Mouse (Mus musculus) midbrain, embryonic 10.5 days (tissue): ENCODE results near the gene Timm10b. TPM values are rescaled to one million over a fixed set of nuclear protein-coding genes. Genes with fewer than 3 reads are reported as not detected.

Experiments
- DNase-seq: peaks from one replicate; pipeline ENCODE4 v3.0.0-alpha.2; 2017; ENCODE audit warnings: low spot score
- H3K27ac ChIP-seq: fragments of 300-500 bp; sonication (generic); replicated peaks from 2 replicates; pipeline ENCODE4 v1.5.1; 2016; ENCODE audit warnings: mild to moderate bottlenecking
- H3K27me3 ChIP-seq: fragments of 300-500 bp; sonication (generic); 2 replicates; pipeline ENCODE4 v1.6.1; 2016; ENCODE audit warnings: low read depth, mild to moderate bottlenecking; ENCODE audit not compliant: poor library complexity, severe bottlenecking
- H3K36me3 ChIP-seq: fragments of 300-500 bp; sonication (generic); 2 replicates; pipeline ENCODE4 v1.6.1; 2016; ENCODE audit warnings: mild to moderate bottlenecking, moderate library complexity
- H3K4me1 ChIP-seq: fragments of 300-500 bp; sonication (generic); 2 replicates; pipeline ENCODE4 v1.6.1; 2016
- H3K4me3 ChIP-seq: fragments of 300-500 bp; sonication (generic); 2 replicates; pipeline ENCODE4 v1.5.1; 2016; ENCODE audit warnings: mild to moderate bottlenecking, moderate library complexity
- H3K9me3 ChIP-seq: fragments of 300-500 bp; sonication (generic); replicated peaks from 2 replicates; pipeline ENCODE4 v1.6.1; 2016; ENCODE audit warnings: mild to moderate bottlenecking
- WGBS: fragments of 180-500 bp; shearing (Covaris S2); methylation state at CpG from one replicate; pipeline ENCODE4 v1.1.7; 2016; 5-methylcytosine and 5-hydroxymethylcytosine counted together
- polyA plus RNA-seq: library from polyadenylated mRNA; unstranded; fragments of >200 nt; fragmentation: Nextera tagmentation; extraction: Ambion mirVana; gene quantifications from 2 replicates; pipeline ENCODE4 v1.2.1, GENCODE M21; 2016

Timm10b gene
- polyA plus RNA-seq, 1 experiment from 2014 or later, result 164 TPM

GRCm38 (mm10) chr7:105685541-105686197 lies 45.8 kb downstream of the Timm10b start:
- H3K9me3 ChIP-seq, result no peaks in the 10 kb centered on the region

DNA sequence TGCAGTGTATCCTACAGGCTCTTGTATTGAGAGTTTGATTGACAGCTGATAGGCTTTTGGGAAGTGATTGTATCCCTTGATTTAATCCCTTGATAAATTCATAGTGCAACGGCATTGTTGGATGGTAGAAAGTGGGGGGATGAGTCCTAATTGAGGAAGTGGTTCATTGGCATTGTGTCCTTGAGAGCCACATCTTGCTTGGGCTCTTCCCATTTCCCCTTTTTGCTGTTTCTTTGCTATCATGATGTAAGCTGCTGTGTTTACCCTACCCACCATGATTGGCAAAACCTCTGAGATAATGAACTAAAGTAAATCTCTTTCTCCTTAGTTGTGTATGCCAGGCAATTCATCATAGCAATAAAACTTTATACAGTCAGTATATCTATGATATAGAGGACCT lies 51.0 kb downstream of the Timm10b start:
- no peak overlapping the region for H3K4me3 ChIP-seq
- DNase-seq, result no peak
- H3K27me3 ChIP-seq, result 0 out of 2 replicates have a peak, but pooled peaks cover 6% of the 10 kb centered on the region
- 85% methylated on average over 1 of the region's 1 CpGs for WGBS
- H3K4me1 ChIP-seq, result peaks cover 1% of the 10 kb centered on the region
- H3K27ac ChIP-seq, result no peak overlapping the region
- H3K36me3 ChIP-seq, result no peaks in the 10 kb centered on the region
- no peaks in the 10 kb centered on the region for H3K9me3 ChIP-seq

More at GRCm38 (mm10) chr7:105685541-105686197, 45.8 kb downstream of the Timm10b start:
- Histone ChIP-seq H3K27ac (no peak overlapping the region), H3K4me3 (peak overlapping the region; percentile 42), H3K4me1 (peaks cover 9% of the 10 kb centered on the region), H3K27me3 (0 out of 2 replicates have a peak, but pooled peaks cover 6% of the 10 kb centered on the region), H3K36me3 (no peaks in the 10 kb centered on the region)
- peak; percentile 27 for DNase-seq
- 15% methylated on average over 13 of the region's 13 CpGs for WGBS

Other genes starting within 250 kb of the Timm10b start
- gene Fam160a2, start 240.0 kb upstream of the Timm10b start, polyA plus RNA-seq, result 38.6 and 39.3 TPM in 2 replicates
- gene Cnga4, start 235.5 kb upstream of the Timm10b start, polyA plus RNA-seq, result 0.12 TPM in 1 of 2 replicates, not detected in the other
- gene Cckbr, start 214.3 kb upstream of the Timm10b start, polyA plus RNA-seq, result 0.20 and 0.27 TPM in 2 replicates
- gene Cavin3, start 157.8 kb upstream of the Timm10b start, polyA plus RNA-seq, result 19.8 and 20.5 TPM in 2 replicates
- 34.2 and 41.7 TPM in 2 replicates for gene Smpd1, start 85.7 kb upstream of the Timm10b start, polyA plus RNA-seq
- gene Apbb1, start 58.4 kb upstream of the Timm10b start, polyA plus RNA-seq, result 112 and 134 TPM in 2 replicates
- 0.07 and 0.17 TPM in 2 replicates for gene Hpx, start 39.9 kb upstream of the Timm10b start, polyA plus RNA-seq
- 30.3 and 36.0 TPM in 2 replicates for gene Trim3, start 6.5 kb upstream of the Timm10b start, polyA plus RNA-seq
- 57.5 and 67.3 TPM in 2 replicates for gene Arfip2, start 360 bp downstream of the Timm10b start, polyA plus RNA-seq
- gene Gm45799, start 496 bp downstream of the Timm10b start, polyA plus RNA-seq, result 8.1 and 12.0 TPM in 2 replicates
- 0.40 and 0.41 TPM in 2 replicates for gene Dnhd1, start 10.8 kb downstream of the Timm10b start, polyA plus RNA-seq
- gene Ilk, start 96.5 kb downstream of the Timm10b start, polyA plus RNA-seq, result 236 and 240 TPM in 2 replicates
- 35.4 and 44.0 TPM in 2 replicates for gene Rrp8, start 97.3 kb downstream of the Timm10b start, polyA plus RNA-seq
- 160 and 188 TPM in 2 replicates for gene Taf10, start 104.3 kb downstream of the Timm10b start, polyA plus RNA-seq
- 66.1 and 66.9 TPM in 2 replicates for gene Tpp1, start 112.2 kb downstream of the Timm10b start, polyA plus RNA-seq
- gene Dchs1, start 147.6 kb downstream of the Timm10b start, polyA plus RNA-seq, result 6.7 and 10.1 TPM in 2 replicates
- gene Mrpl17, start 171.0 kb downstream of the Timm10b start, polyA plus RNA-seq, result 293 and 320 TPM in 2 replicates